Mouse (Mus musculus) ES-Bruce4 (cell line): ENCODE results near the gene Fndc3b. TPM values are rescaled to one million over a fixed set of nuclear protein-coding genes. Genes with fewer than 3 reads are reported as not detected.

ENCODE experiments used
- H3K27ac ChIP-seq: 2 replicates; pipeline ENCODE4 v1.5.1; 2012; ENCODE audit warnings: low read length, inconsistent platforms; ENCODE audit not compliant: insufficient read depth
- H3K27me3 ChIP-seq: 2 replicates; pipeline ENCODE4 v1.6.1; 2012; ENCODE audit warnings: mild to moderate bottlenecking, low read length, inconsistent platforms; ENCODE audit not compliant: control insufficient read depth, poor library complexity, insufficient read depth, severe bottlenecking
- H3K36me3 ChIP-seq: 2 replicates; pipeline ENCODE4 v1.6.1; 2012; ENCODE audit warnings: inconsistent platforms, mild to moderate bottlenecking, low read length, moderate library complexity; ENCODE audit not compliant: control insufficient read depth, poor library complexity, insufficient read depth, severe bottlenecking
- H3K4me1 ChIP-seq: one replicate; pipeline ENCODE4 v1.8.1; 2011; ENCODE audit warnings: low read length; ENCODE audit not compliant: control insufficient read depth, insufficient read depth
- H3K4me3 ChIP-seq: 2 replicates; pipeline ENCODE4 v1.5.1; 2011; ENCODE audit warnings: low read depth, mild to moderate bottlenecking, low read length
- H3K9ac ChIP-seq: 2 replicates; pipeline ENCODE4 v1.6.1; 2012; ENCODE audit warnings: low read depth, mild to moderate bottlenecking, inconsistent platforms; ENCODE audit not compliant: poor library complexity, severe bottlenecking
- H3K9me3 ChIP-seq: replicated peaks from 2 replicates; pipeline ENCODE4 v1.6.1; 2012; ENCODE audit warnings: mild to moderate bottlenecking, low read length, inconsistent platforms; ENCODE audit not compliant: control insufficient read depth, poor library complexity, insufficient read depth, severe bottlenecking
- CTCF ChIP-seq: IDR thresholded peaks from one replicate; pipeline ENCODE4 v1.8.1; 2011; ENCODE audit warnings: low read depth, low read length
- EP300 ChIP-seq: IDR thresholded peaks from 2 replicates; pipeline ENCODE4 v1.6.1; 2011; ENCODE audit warnings: low read depth, low read length; ENCODE audit not compliant: insufficient read depth
- POLR2A ChIP-seq: IDR thresholded peaks from one replicate; pipeline ENCODE4 v1.8.1; 2011; ENCODE audit warnings: low read length; ENCODE audit not compliant: insufficient read depth
- polyA plus RNA-seq: library from polyadenylated mRNA; stranded (reverse); fragments of >200 nt; gene quantifications from 2 replicates; pipeline ENCODE4 v1.2.4, GENCODE M21; 2011; ENCODE audit warnings: low read depth; ENCODE audit not compliant: missing spikeins, insufficient read depth, insufficient read length

Fndc3b gene
- polyA plus RNA-seq, 1 experiment: 36.7 TPM

DNA sequence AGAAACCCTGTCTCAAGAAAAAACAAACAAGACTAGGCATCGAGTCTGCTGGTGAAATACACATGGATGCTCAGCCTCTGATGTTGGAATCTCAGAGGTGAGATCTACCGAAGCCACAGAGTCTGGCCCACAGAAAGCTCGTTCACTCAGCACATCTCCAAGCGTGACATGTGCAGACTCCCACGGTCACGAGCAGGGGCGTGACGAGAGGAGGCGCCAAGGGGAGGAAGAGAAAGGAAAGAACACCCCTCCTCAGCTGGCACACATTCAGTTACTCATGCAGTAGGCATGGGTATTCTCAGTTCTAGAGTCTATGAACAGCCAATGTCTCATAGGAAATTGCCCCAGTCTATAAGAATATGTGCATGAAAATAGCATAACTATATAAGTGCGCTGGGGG lies 199.3 kb downstream of the Fndc3b start:
- H3K9me3 ChIP-seq: no peaks in the 10 kb centered on the region
- H3K4me3 ChIP-seq: no peak overlapping the region
- TF ChIP-seq CTCF (no peak), POLR2A (no peak), EP300 (no peak)
- no peaks in the 10 kb centered on the region for H3K27me3 ChIP-seq
- H3K36me3 ChIP-seq: no peaks in the 10 kb centered on the region
- no peak overlapping the region for H3K9ac ChIP-seq
- H3K27ac ChIP-seq: no peak overlapping the region
- peaks cover under 1% of the 10 kb centered on the region for H3K4me1 ChIP-seq

DNA sequence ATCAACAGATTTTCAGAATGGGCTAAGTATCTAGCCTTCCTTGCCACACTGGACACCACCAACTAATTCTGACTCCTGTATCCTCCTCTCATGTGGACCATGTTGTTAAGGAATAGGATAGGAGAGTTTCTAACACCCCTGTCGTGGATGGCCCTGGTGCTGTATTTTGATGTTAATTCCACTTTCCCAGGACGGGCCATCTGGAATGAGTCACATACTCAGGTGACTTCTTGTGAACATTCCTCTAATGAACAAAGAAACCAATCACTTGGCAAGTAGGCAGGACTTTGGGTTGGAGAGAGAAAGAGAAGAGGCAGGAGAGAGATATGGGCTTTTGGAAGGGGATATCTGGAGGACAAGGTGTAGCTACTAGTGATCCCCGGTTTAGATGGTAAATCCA lies 204.2 kb downstream of the Fndc3b start:
- Histone ChIP-seq H3K27me3 (no peaks in the 10 kb centered on the region), H3K27ac (no peak overlapping the region), H3K9me3 (no peaks in the 10 kb centered on the region), H3K4me1 (no peaks in the 10 kb centered on the region), H3K36me3 (no peaks in the 10 kb centered on the region), H3K9ac (no peak overlapping the region), H3K4me3 (no peak overlapping the region)
- TF ChIP-seq EP300: no peak
- TF ChIP-seq POLR2A: no peak
- no peak for TF ChIP-seq CTCF

DNA sequence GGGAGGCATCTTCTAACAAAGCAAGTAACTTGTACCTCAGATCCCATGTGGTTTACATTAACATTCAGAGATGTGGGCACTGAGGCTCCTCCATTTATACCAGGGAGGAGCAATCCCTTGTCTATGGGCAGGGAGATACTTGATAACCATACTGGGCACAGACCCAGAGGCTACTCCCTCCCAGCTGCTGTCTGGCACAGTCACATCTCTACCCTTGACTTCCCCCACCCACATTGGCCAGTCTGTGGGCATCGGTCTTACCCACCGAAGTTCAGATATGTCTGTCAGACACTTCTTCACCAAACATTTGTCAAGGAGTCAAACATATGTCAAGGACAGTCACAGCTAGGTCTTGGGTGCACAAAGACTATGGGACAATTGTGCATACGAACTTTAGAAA lies 205.5 kb downstream of the Fndc3b start:
- H3K9ac ChIP-seq: no peak overlapping the region

DNA sequence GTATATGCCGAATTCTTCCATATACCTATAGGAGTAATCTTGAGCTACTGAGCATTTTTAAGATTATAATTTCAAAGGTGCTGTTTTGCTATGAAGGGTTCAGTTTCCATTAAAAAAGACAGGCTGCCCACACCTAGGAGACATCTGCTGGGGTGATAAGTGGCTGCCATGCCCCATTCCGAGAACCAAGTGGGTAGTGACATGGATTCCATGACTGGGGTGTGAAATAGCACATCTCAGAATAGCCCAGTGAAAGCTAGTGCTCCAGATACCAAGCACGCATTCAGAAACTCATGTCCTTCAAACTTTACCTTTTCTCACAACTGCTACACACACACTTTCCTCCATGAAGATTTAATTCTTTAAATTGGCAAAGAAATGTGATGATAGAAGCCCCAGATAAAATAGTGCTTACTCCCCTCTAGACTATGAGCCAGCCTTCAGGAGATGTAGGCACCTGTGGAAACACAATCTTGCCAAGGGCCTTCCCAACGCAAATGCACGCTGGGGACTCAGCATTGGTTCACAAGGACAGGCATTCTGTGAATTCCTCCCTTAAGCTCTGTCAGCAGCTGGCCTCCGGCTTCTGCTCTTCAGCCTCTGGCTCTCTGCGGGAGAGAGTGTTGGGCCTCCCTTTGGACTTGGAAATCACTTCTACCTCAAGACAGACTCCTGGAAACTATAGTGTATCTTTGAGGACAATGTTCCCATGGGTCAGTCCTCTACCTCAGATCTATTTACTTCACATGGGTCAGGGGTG lies 207.6 kb downstream of the Fndc3b start:
- Histone ChIP-seq H3K27ac (no peak overlapping the region), H3K4me1 (no peaks in the 10 kb centered on the region), H3K4me3 (no peak overlapping the region), H3K9me3 (no peaks in the 10 kb centered on the region), H3K9ac (no peak overlapping the region), H3K27me3 (no peaks in the 10 kb centered on the region), H3K36me3 (no peaks in the 10 kb centered on the region)
- TF ChIP-seq CTCF: no peak
- no peak for TF ChIP-seq EP300

More for the DNA sequence above, 205.5 kb downstream of the Fndc3b start:
- Histone ChIP-seq H3K9me3 (no peaks in the 10 kb centered on the region), H3K27ac (no peak overlapping the region), H3K36me3 (no peaks in the 10 kb centered on the region), H3K4me1 (no peaks in the 10 kb centered on the region), H3K4me3 (no peak overlapping the region), H3K27me3 (no peaks in the 10 kb centered on the region)
- TF ChIP-seq POLR2A (no peak), CTCF (no peak), EP300 (no peak)

DNA sequence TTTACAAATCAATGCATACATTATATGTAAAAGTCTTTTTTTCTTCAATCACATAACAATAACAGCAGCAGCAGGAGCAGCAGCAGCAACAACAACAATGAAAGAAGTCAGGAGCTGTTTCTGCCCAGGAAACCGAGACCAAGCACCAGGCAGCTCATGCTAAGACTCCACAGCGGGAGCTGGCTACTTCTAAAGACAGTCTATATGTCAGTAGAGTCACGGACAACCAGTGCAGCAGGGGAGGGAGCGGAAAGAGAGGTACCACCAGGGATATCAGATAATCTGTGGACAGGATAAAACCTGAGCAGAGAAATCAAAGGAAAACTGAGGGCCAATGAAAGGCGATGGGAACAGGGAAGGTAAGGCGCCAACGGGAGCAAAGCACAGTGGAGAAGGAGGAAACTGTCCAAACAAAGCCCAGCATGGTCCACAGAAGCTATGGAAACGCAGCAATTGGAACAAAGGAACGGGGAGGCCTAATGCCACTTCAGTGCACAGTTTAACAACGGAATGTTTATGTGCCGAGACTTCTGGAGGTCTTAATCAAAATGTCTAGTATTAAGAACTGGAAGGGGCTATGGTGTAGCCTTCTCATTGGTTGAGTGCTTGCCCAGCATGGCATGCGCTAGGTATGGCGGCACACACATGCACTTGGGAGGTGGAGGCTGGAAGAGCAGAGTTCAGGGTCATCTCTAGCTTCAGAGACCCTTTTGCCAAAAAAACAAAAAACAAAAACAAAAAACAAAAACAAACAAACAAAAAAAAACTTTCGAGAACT lies 215.6 kb downstream of the Fndc3b start:
- no peak overlapping the region for H3K9ac ChIP-seq
- no peaks in the 10 kb centered on the region for H3K27me3 ChIP-seq
- peaks cover 2% of the 10 kb centered on the region for H3K4me1 ChIP-seq
- no peaks in the 10 kb centered on the region for H3K36me3 ChIP-seq
- H3K27ac ChIP-seq: no peak overlapping the region
- H3K4me3 ChIP-seq: no peak overlapping the region
- H3K9me3 ChIP-seq: no peaks in the 10 kb centered on the region
- TF ChIP-seq POLR2A (no peak), EP300 (no peak), CTCF (no peak)

DNA sequence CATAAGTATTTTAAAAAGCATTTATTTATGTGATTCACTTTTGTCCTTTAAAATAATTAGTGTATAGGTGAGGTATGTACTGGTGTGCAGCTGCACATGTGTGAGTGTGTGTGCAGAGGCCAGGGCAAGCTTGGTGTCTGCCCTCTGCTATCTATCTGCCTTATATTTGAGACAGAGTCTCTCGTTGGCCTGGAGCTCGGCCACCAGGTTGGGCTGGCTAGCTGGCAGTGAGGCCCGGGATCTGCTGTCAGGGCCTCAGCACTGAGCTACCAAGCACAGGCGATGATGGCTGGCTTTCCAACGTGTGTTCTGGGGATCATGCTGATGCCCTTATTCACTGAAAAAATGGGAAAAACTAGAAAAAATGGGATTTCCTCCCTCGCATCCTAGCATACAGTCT lies 216.4 kb downstream of the Fndc3b start:
- Histone ChIP-seq H3K27ac (no peak overlapping the region), H3K4me1 (peaks cover 2% of the 10 kb centered on the region), H3K9me3 (no peaks in the 10 kb centered on the region), H3K9ac (no peak overlapping the region), H3K36me3 (no peaks in the 10 kb centered on the region), H3K4me3 (no peak overlapping the region), H3K27me3 (no peaks in the 10 kb centered on the region)
- no peak for TF ChIP-seq POLR2A
- no peak for TF ChIP-seq EP300
- TF ChIP-seq CTCF: no peak
